Mouse (Mus musculus) brain, embryonic 14.5 days (tissue): ENCODE measurements at regions not wholly inside any gene's neighbourhood (a gene's known extent, or its start where the extent isn't known, plus 50 kb on each side); places are given as distances from the start of the nearest gene placed in this dataset.

Source experiments
- CTCF ChIP-seq: fragments of 200-500 bp; IDR thresholded peaks from 2 replicates; pipeline ENCODE4 v1.5.1; 2012; ENCODE audit warnings: inconsistent platforms, mild to moderate bottlenecking, moderate library complexity, borderline replicate concordance; ENCODE audit not compliant: insufficient read depth, insufficient read length; ENCODE audit errors: extremely low read depth
- POLR2A ChIP-seq: fragments of 200-500 bp; IDR thresholded peaks from 2 replicates; pipeline ENCODE4 v1.6.1; 2012; ENCODE audit warnings: mild to moderate bottlenecking, inconsistent platforms, borderline replicate concordance; ENCODE audit not compliant: poor library complexity, insufficient read depth, insufficient read length, severe bottlenecking; ENCODE audit errors: extremely low read depth

- TF ChIP-seq CTCF: no peak
- TF ChIP-seq POLR2A: no peak
Measured at GRCm38 (mm10) chr4:140441805-140442204, 195.2 kb upstream of the Igsf21 start.
